Mouse (Mus musculus) CD4-positive, CD25-positive, alpha-beta regulatory T cell, adult 4 months (primary cell): ENCODE measurements around the gene Itpr1. TPM values are rescaled to one million over a fixed set of nuclear protein-coding genes. Genes with fewer than 3 reads are reported as not detected.

Experiments used
- ATAC-seq: one replicate; pipeline ENCODE4 v1.8.0; 2017
- polyA plus RNA-seq, 2 experiments: library from polyadenylated mRNA; unstranded; fragments of 100-300 nt; shearing (Covaris generic); gene quantifications; one replicate each; pipeline ENCODE4 v1.2.1; 2017

Gene Itpr1
- polyA plus RNA-seq: 10 to 100 TPM; 15.1 to 24.4 TPM

DNA sequence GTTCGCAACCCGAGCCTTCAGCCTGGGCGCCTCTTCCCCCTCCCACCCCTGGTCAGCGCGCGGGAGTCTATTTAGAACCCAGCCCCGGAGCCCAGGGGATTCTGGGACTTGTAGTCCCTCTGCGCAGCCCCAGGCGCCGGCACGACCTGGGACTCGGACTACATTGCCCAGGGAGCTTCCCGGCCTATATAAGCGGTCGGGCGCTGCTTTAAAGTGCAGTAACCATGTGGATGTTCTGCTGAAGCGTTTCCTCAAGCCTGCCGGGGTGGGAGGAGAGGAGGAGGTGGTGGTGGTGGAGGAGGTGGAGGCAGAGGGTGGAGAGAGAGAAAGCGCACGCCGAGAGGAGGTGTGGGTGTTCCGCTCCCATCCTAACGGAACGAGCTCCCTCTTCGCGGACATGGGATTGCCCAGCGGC, at the start of gene Itpr1:
Itpr1 (plus strand) TSS at position 216 of the 415 bp plus-strand sequence.
- ATAC-seq: peak; percentile 96

- peak; percentile 88 for ATAC-seq
These were observed 48.0 kb upstream of the Itpr1 start for GRCm38 (mm10) chr6:108164935-108165334.

GRCm38 (mm10) chr6:108165598-108165997, 47.3 kb upstream of the Itpr1 start:
- no peak for ATAC-seq

DNA sequence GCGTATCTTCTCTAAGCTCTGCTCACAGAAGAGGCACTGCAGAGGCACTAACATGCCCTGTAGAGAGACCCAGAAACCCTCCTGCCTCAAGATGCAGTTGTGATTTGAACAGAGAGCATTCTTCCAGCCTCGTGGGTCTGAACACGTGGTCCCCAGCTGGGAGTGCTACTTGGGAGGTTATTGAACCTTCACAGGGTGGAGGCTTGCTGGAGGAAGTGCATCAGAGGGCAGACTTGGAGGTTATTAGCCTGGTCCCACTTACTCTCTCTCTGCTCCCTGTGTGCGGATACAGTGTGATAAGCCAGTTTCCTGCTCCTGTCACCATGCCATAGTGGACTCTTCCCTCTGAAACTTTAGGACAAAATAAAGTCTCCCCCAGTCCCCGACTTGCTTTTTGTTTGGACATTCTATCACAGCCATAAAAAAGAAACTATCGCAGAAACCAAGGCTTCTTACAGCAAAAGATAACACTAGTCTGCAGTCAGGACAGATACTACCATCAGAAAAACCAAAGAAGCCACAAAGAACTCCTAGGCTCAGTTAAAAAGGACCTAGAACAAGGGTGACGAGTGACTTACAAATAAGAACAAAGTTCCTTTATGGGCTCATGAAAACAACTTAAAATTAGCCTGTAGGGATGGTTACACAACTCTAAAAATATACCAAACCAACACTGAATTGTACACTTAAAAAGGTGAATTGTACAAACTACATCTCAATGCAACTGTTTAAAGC, 44.8 kb upstream of the Itpr1 start:
- ATAC-seq: peak; percentile 14

- peak; percentile 13 for ATAC-seq
These were observed 44.2 kb upstream of the Itpr1 start for GRCm38 (mm10) chr6:108168723-108169122.

GRCm38 (mm10) chr6:108169466-108169865, 43.4 kb upstream of the Itpr1 start:
- peak; percentile 32 for ATAC-seq

- no peak for ATAC-seq
These were observed 40.7 kb upstream of the Itpr1 start for GRCm38 (mm10) chr6:108172219-108172618.

DNA sequence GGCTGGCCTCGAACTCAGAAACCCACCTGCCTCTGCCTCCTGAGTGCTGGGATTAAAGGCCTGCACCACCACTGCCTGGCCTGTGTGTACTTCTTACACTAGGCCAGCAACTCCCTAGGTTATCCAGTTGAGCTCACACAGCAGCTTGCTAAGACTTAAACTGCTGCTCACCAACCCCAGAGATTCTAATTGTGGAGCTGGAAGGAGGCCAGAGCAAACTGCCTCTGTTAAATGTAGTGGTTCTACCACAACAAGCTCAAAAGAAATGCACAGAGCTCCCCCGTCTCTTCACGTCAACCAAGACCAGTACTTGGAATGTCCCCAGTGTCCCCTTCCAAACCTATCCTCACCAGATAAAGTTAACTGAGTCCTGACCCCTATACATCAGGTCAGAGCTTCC, 38.7 kb upstream of the Itpr1 start:
- ATAC-seq: no peak

DNA sequence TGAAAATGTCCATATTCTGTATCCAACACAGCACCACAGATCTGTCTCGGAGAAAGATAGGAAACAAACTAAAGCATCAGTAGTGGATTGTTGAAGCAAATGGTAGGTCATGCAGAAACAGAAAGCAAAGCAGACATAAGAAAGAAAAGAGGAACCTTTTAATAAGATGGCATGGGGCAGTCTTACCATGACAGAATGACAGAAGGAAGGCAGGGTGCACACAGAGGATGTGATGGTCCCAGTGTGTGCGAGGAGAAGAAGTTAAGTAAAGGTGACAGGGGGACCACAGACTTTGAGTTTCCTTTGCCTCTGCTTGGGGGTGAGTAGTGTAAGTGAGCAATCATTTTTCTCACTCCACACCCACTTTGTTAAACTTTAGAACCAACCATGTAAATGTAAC, 33.8 kb upstream of the Itpr1 start:
- no peak for ATAC-seq

DNA sequence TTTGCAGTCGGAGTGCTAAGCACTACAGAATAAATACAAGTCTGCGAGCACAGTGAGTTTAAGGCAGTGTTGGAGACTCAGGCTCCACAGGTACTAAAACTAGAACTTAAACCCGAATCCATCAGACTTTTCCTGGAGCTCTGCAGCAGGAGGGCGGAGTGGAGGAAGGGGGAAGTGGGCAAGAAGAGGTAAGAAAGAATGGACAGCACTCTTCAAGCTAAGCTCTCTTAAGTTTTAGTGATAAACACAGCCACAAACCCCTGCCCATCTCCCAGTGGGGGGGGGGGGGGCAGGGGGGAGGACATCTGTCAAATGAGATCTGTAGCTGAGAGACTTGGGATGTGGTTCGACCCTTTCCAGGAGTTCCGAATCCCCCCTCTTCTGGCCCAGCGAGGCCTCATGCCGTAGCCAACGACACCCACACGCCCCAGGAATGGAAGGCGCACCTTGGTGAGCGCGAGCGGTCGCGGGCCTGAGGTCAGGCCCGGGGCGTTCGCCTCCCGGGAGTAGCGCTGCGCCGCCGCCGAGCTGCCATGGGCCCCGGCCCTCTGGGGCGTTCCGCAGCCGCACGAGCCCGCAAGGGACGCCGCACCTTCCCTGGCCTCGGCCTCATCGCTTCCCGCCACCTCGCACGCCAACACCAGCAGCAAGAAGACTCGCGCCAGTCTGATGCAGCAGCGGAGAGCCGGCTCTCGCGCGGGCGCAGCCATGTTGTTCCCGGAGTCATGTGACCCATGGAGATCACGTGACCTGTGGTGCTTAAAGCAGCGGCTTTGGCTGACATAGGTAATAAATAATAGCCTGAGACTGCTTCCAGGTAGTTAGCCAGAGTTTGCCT, 27.8 kb upstream of the Itpr1 start, which contains the start of gene Sumf1:
Sumf1 (minus strand) TSS at position 736 of the 838 bp plus-strand sequence.
- ATAC-seq: peak; percentile 98

GRCm38 (mm10) chr6:108185685-108186009, 27.2 kb upstream of the Itpr1 start:
- peak; percentile 6 for ATAC-seq

DNA sequence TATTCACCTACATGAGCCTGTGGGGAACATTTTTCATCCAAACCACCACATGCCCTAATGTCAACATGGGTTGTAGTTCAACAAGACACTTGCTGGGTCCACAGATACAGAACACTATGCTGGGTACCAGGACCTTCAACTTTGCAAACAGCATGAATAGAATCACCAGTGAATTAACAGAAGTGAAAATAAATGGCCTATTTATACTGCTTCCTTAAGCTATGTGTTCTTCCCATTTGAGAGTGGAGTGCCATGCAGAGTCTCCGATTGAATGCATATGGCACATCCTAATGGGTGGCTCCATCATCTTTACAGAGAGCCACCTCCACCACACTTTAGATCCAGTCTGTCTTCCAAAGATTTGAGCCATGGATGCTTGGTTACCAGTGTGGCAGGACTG, 22.2 kb upstream of the Itpr1 start:
- no peak for ATAC-seq

GRCm38 (mm10) chr6:108192632-108193031, 20.3 kb upstream of the Itpr1 start:
- ATAC-seq: no peak

- ATAC-seq: no peak
These were observed 16.2 kb upstream of the Itpr1 start for GRCm38 (mm10) chr6:108196665-108197064.

DNA sequence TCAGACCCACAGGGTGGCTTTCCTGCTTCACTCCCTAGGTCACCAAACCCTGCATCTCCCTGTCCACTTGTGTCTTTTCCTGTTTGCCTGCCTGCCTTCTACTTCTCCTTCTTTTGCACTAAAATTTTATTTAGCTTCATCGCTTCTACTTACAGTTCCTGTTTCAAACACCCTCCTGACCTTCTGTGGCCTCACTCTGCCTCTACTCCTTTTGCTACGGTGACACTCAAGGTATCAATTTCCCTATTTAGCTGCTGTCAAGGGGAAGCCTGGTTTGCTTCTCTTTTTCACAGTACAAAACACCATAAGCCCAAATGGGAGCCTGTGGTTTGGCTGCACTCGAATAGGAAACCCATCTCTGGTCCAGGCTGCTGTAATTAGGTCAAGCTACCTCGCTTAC, 15.8 kb upstream of the Itpr1 start:
- no peak for ATAC-seq

DNA sequence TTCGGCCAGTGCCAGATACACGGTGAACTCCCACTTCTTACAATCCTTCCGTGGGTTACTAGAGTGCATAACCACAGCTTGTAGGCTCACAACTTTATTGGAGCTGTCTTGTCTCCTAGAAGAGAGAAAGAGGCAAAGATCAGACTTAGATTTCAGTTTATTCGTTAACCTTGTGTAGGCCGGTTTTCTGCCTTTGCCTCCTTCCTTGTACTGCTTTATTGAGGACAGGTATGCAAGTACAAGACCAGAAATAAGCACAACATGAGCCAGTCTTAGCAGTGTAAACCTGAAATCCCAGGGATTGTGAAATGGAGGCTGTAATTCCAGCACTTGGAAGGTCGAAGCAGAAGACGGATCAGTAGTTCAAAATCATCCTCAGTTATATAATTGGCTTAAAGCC, 14.6 kb upstream of the Itpr1 start:
- no peak for ATAC-seq

- no peak for ATAC-seq
These were observed 8.6 kb upstream of the Itpr1 start for GRCm38 (mm10) chr6:108204322-108204721.

GRCm38 (mm10) chr6:108206145-108206544, 6.8 kb upstream of the Itpr1 start:
- no peak for ATAC-seq

DNA sequence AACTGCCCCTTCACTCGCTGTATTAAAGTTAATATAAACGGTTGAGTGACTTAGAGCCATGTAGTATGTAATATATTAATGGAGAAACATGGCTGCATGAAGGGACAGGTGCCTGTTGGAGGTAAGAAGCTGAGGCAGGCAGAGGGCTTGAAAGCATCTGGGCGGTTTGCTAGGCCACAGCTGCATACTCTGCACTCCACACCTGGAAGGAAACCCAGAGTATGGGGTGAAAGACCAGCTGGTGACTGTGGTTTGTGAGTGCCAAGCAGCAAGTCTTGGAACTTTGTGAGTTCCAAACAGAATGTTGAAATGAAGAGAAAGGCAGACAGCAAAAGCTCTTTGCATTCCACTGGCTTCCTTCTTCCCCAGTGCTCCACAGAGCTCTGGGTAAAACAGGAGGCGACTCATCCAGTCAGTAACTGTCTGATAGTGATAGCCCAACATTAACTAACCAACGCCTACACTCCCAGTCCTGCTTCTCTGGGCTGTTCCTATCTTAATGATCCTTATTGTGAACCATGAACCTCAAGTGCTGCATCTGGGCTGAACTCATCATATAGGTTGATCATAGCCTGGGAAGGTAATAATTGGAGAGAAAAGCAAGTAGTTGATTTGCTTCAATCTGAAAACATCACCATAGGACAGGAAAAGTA, 5.9 kb upstream of the Itpr1 start:
- no peak for ATAC-seq

GRCm38 (mm10) chr6:108211896-108212880, 708 bp upstream of the Itpr1 start:
- ATAC-seq: no peak

DNA sequence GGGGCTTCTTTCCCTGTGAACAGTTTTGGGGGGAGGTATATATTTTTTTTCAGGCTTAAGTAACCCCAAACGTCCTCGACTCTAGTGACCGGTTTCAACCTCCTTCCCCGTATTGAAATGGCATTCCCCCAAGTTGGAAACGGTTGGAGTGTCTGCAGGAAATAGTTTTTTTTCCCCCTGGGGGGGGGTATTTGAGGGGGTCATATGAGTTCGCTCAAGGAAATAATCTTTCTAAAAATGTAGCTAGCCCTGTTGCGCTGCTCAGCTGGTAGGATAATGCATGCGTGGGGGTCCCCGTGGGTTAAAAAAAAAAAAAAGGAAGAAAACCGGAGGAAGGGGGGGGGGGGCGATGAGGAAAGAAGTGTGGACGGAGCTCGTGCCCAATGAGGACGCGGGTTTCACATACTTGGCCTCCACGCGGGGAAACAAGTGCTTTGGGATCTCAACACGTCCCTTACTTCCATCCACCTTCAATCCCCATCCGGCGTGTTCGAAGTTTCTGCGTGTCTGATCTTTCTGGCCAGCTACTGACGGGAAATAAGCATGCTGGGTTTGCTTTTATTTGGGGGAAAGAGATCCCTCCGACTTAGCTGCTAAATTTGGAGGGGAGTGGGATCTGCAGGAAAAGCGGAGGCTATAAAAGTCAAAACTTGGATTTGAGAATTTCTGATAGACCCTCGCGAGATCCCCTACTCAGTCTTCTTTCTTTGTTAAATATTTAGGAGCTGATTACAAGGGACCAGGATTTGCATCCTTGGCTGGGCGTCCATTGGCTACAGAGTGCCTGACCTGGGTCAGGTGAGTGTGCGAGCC, 791 bp downstream of the Itpr1 start:
- ATAC-seq: no peak
